Mouse (Mus musculus) kidney, adult 2 months (tissue): ENCODE data around the gene Zfp324.

Experiments used
- CTCF ChIP-seq: fragments of 200-500 bp; conservative IDR thresholded peaks from 2 replicates; pipeline ENCODE4 v1.5.1; 2011; ENCODE audit warnings: low read depth, mild to moderate bottlenecking, control low read depth, low read length, moderate library complexity, mixed read lengths; ENCODE audit not compliant: insufficient read depth, insufficient read length
- POLR2A ChIP-seq: fragments of 200-500 bp; IDR thresholded peaks from one replicate; pipeline ENCODE4 v1.6.1; 2011; ENCODE audit warnings: low read depth, low read length, control low read depth

DNA sequence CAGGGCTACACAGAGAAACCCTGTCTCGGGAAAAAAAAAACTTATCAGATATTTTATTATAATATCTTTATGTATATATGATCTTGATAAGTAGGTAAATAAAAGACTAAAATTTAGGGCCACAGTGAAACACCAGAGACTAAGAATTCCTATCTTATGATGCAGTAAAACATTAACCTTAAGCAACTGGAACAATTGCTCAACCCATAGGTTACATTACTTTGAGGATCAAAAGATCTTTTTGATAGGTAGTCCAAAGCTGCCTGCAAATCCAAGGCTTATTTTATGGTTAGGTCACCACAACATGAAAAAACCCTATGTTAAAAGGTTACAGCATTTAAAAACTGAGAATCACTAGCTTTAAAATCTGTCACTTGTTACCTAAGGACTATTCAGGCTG is 35.9 kb downstream of the Zfp324 start:
- no peak for TF ChIP-seq CTCF
- TF ChIP-seq POLR2A, result no peak
